Mouse (Mus musculus) heart, postnatal 0 days (tissue): ENCODE measurements around the gene Ipmk. TPM values are rescaled to one million over a fixed set of nuclear protein-coding genes. Genes with fewer than 3 reads are reported as not detected.

ENCODE experiments used
- ATAC-seq: fragments of 200-750 bp; cut with Nextera tagmentation; 2 replicates; pipeline ENCODE4 v1.8.0; 2017; ENCODE audit warnings: low read depth, moderate number of reproducible peaks, moderate library complexity; ENCODE audit not compliant: insufficient read depth
- DNase-seq: peaks from one replicate; pipeline ENCODE4 v3.0.0-alpha.2; 2016; ENCODE audit warnings: low spot score
- H3K27ac ChIP-seq: fragments of 300-500 bp; sonication (generic); 2 replicates; pipeline ENCODE4 v1.5.1; 2014; ENCODE audit warnings: low read depth, mild to moderate bottlenecking
- H3K27me3 ChIP-seq: fragments of 300-500 bp; sonication (generic); 2 replicates; pipeline ENCODE4 v1.6.1; 2014; ENCODE audit warnings: low read length, mixed read lengths; ENCODE audit not compliant: control insufficient read depth, insufficient read depth
- H3K36me3 ChIP-seq: fragments of 300-500 bp; sonication (generic); replicated peaks from 2 replicates; pipeline ENCODE4 v1.6.1; 2014; ENCODE audit warnings: low read length, mixed read lengths; ENCODE audit not compliant: control insufficient read depth, insufficient read depth
- H3K4me1 ChIP-seq: fragments of 300-500 bp; sonication (generic); 2 replicates; pipeline ENCODE4 v1.6.1; 2014; ENCODE audit warnings: antibody characterized with exemption; ENCODE audit not compliant: control insufficient read depth, insufficient read depth
- H3K4me2 ChIP-seq: fragments of 300-500 bp; sonication (generic); 2 replicates; pipeline ENCODE4 v1.6.1; 2014; ENCODE audit warnings: low read depth, mild to moderate bottlenecking, low read length, moderate library complexity
- H3K4me3 ChIP-seq: fragments of 300-500 bp; sonication (generic); 2 replicates; pipeline ENCODE4 v1.5.1; 2014; ENCODE audit warnings: low read depth, low read length
- H3K9ac ChIP-seq: fragments of 300-500 bp; sonication (generic); replicated peaks from 2 replicates; pipeline ENCODE4 v1.6.1; 2014; ENCODE audit warnings: low read depth, low read length, mixed read lengths
- H3K9me3 ChIP-seq: fragments of 300-500 bp; sonication (generic); replicated peaks from 2 replicates; pipeline ENCODE4 v1.6.1; 2016; ENCODE audit warnings: low read length; ENCODE audit not compliant: control insufficient read depth
- CTCF ChIP-seq: IDR thresholded peaks from 2 replicates; pipeline ENCODE4 v1.5.1; 2016; ENCODE audit warnings: antibody characterized with exemption, control low read depth, low read depth
- EP300 ChIP-seq: IDR thresholded peaks from 2 replicates; pipeline ENCODE4 v1.6.1; 2016; ENCODE audit warnings: antibody characterized with exemption, low read depth
- WGBS: fragments of 180-500 bp; shearing (Covaris S2); extraction: QIAGEN DNeasy Blood & Tissue Kit; methylation state at CpG from one replicate; pipeline ENCODE4 v1.1.7; 2014; 5-methylcytosine and 5-hydroxymethylcytosine counted together
- polyA plus RNA-seq: library from polyadenylated mRNA; unstranded; fragments of >200 nt; fragmentation: Nextera tagmentation; extraction: Ambion mirVana; gene quantifications from 2 replicates; pipeline ENCODE4 v1.2.1, GENCODE M21; 2015
- total RNA-seq: library from RNA; depleted of rRNA; stranded (reverse); fragments of >200 nt; gene quantifications from 2 replicates; pipeline ENCODE4 v1.2.3, GENCODE M21; 2014; ENCODE audit warnings: low replicate concordance

Ipmk gene
- total and polyA plus RNA-seq, 2 experiments from 2014 or later = 4.9 to 6.8 TPM

- Histone ChIP-seq H3K27me3 (no peaks in the 10 kb centered on the region), H3K4me3 (no peak overlapping the region), H3K9ac (no peak overlapping the region), H3K9me3 (no peaks in the 10 kb centered on the region), H3K36me3 (no peaks in the 10 kb centered on the region), H3K4me1 (no peaks in the 10 kb centered on the region), H3K27ac (no peak overlapping the region), H3K4me2 (no peak overlapping the region)
- WGBS = 27% methylated on average over 8 of the region's 8 CpGs
- DNase-seq (no peak), ATAC-seq (no peak)
- TF ChIP-seq CTCF = no peak
- TF ChIP-seq EP300 = no peak
Measured at GRCm38 (mm10) chr10:71399399-71399798, 51.8 kb downstream of the Ipmk start.

- H3K9ac ChIP-seq = no peak overlapping the region
- H3K4me1 ChIP-seq = no peaks in the 10 kb centered on the region
- no peak for ATAC-seq
- H3K4me3 ChIP-seq = no peak overlapping the region
- DNase-seq = no peak
- H3K27ac ChIP-seq = no peak overlapping the region
- TF ChIP-seq EP300 (no peak), CTCF (no peak)
- WGBS = 72% methylated on average over 8 of the region's 8 CpGs
- H3K27me3 ChIP-seq = no peaks in the 10 kb centered on the region
- H3K9me3 ChIP-seq = no peaks in the 10 kb centered on the region
- no peaks in the 10 kb centered on the region for H3K36me3 ChIP-seq
- no peak overlapping the region for H3K4me2 ChIP-seq
Measured at GRCm38 (mm10) chr10:71399987-71400386, 52.4 kb downstream of the Ipmk start.

GRCm38 (mm10) chr10:71400818-71401646, 53.5 kb downstream of the Ipmk start:
- Histone ChIP-seq H3K27me3 (no peaks in the 10 kb centered on the region), H3K36me3 (no peaks in the 10 kb centered on the region), H3K9me3 (no peaks in the 10 kb centered on the region), H3K4me3 (no peak overlapping the region), H3K4me1 (no peaks in the 10 kb centered on the region), H3K4me2 (no peak overlapping the region), H3K27ac (no peak overlapping the region), H3K9ac (no peak overlapping the region)
- peak; percentile 64 for DNase-seq
- 64% methylated on average over 13 of the region's 13 CpGs for WGBS
- TF ChIP-seq CTCF (peak; percentile 90), EP300 (no peak)
- no peak for ATAC-seq

- WGBS = 58% methylated on average over 3 of the region's 3 CpGs
- H3K9ac ChIP-seq = no peak overlapping the region
- ATAC-seq = no peak
- TF ChIP-seq CTCF = no peak
- no peak for TF ChIP-seq EP300
- no peaks in the 10 kb centered on the region for H3K4me1 ChIP-seq
- no peaks in the 10 kb centered on the region for H3K27me3 ChIP-seq
- peak; percentile 13 for DNase-seq
- H3K4me2 ChIP-seq = no peak overlapping the region
- H3K9me3 ChIP-seq = 0 out of 2 replicates have a peak, but pooled peaks cover 3% of the 10 kb centered on the region
- no peaks in the 10 kb centered on the region for H3K36me3 ChIP-seq
- H3K4me3 ChIP-seq = no peak overlapping the region
- no peak overlapping the region for H3K27ac ChIP-seq
Measured at GRCm38 (mm10) chr10:71403638-71404037, 56.1 kb downstream of the Ipmk start.

- no peaks in the 10 kb centered on the region for H3K27me3 ChIP-seq
- no peaks in the 10 kb centered on the region for H3K4me1 ChIP-seq
- H3K4me3 ChIP-seq = no peak overlapping the region
- DNase-seq (no peak), ATAC-seq (no peak)
- no peak overlapping the region for H3K27ac ChIP-seq
- H3K9ac ChIP-seq = no peak overlapping the region
- no peak for TF ChIP-seq EP300
- TF ChIP-seq CTCF = no peak
- H3K36me3 ChIP-seq = no peaks in the 10 kb centered on the region
- no peak overlapping the region for H3K4me2 ChIP-seq
- 0 out of 2 replicates have a peak, but pooled peaks cover 3% of the 10 kb centered on the region for H3K9me3 ChIP-seq
- WGBS = 75% methylated on average over 5 of the region's 5 CpGs
Measured at GRCm38 (mm10) chr10:71405523-71406217, 58.1 kb downstream of the Ipmk start.
